Mouse (Mus musculus): ENCODE measurements around the gene Oscar.

Oscar gene

DNA sequence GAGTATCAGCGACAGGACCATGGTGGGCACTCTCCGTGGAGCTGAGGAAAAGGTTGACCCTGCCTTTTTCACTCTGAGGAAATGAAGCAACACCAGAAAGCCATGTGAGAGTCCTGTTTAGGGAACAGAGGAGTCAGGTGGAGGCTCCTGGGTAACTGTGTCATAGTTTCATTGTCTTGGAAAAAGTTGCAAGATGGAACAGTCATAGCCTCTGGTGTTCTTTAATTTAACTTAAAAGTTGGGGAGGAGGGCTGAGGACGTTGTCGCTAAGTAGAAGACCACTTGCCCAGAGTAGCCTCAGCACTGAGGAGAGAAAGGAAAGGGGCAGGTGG lies at the start of gene Oscar:
Gene Oscar, minus strand, starts transcription at position 101 of the 332 bp plus-strand sequence.
- in situ Hi-C loops (cut with MseI, MboI) = no loop called here

DNA sequence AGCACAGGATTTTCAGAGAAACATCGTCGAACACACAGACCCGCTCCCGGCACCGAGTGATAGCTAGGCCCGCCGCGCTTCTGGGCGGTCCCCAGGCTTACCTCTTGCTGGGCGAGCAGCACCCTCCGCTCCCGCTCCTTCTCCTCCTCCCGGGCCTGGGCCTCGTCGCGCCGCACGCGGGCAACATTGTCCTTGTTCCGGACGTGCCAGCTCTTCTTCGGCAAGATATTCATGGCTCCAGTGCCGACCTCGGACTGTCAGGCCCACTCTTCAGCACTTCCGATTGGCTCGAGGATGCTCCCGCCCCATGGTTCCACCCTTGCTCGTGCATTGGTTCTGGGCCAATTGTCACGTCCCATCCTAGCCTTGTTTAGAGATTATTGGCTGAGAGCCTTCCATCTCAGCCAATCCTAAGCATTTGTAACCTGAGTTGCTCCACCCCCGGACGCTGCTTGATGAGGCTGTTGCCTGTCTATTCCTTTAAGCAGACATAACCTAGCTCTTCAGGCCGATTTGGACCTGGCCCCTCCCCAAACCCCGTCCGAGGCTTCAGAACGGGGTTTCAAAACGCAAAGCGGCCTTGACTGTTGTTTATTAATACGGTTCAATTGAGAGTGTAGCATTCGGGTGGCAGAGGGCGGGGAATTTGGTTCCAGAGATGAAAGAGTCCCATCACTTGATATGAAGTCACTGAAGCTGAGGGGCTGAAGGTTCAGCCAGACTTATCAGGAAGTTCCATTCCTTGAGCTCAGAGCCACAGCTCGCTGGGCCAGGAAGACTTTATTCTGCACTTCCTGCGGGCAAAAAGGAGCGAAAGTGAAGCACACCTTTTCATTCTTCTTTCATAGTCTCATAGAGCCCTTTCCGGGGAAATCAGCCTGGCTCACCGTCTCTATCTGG lies 49.5 kb upstream of the Oscar start, which contains the start of gene Leng1:
Gene Leng1, minus strand, starts transcription at position 626 of the 900 bp plus-strand sequence.
- in situ Hi-C loops (cut with MseI, MboI) = no loop called here

DNA sequence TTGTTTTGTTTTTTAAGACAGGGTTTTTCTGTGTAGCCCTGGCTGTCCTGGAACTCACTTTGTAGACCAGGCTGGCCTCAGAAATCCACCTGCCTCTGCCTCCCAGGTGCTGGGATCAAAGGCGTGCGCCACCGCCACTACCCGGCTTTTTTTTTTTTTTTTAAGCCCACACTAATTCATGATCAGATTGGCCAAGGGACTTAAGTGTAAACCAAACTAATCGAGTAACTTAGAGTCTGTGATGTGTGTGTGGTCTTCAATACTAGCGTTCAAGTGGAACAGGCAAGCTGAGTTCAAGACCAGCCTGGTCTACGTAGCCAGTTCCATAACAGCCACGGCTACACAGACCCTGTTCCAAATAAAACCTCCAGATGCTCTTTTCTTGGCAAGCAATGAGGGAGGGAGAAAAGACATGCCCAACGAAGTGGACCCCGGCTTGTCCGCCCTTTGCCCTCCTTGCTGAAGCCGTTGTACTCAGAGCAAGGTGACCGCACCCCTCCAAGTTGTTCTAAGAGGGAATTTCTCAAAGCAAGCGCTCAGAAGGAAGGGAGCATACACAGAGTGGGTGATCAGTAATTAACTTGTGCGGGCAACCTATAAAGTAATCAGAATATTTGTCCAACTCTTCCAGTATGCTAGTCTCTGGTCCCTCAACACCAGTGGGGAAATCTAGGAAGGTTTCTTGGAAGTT lies 48.7 kb upstream of the Oscar start:
- in situ Hi-C loops (cut with MseI, MboI) = no loop called here

DNA sequence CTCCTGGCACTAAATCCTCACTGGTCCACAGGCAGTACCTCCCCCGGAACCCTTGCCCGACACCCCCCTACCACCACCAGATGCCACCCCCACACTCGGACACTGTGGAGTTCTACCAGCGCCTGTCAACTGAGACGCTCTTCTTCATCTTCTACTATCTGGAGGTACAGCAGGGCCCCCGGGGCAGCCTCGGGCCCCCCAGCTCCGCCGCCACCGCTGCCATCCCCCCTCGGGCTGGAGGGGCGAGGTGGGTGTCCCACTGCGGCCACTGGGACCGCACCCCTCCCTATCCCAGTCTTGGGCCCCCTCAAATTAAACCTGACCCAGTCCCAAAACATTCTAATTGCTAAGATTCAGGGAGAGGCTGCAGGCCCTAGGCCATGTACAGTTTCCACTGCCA lies 42.6 kb upstream of the Oscar start:
- in situ Hi-C loops (cut with MseI, MboI) = no loop called here

DNA sequence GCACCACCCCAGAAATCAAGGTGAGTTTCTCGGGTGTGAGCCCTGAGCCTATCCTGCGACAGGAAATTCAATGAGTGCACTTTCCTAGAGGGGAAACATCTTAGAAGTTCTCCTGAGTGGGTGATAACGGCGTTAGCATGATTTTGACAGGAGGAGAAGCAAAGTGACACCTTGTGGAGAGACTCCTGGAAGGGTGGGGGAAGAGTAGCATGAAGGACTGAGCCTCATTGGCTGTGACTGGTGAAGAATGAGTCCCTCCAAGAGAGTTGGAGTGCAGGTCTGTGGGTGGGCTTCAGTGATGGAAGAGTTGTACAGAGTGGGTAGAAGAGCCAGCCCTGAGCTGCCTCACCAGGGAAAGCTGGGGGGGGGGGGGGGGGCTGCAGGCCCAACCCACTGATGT lies 41.0 kb upstream of the Oscar start:
- in situ Hi-C loops (cut with MseI, MboI) = no loop called here

DNA sequence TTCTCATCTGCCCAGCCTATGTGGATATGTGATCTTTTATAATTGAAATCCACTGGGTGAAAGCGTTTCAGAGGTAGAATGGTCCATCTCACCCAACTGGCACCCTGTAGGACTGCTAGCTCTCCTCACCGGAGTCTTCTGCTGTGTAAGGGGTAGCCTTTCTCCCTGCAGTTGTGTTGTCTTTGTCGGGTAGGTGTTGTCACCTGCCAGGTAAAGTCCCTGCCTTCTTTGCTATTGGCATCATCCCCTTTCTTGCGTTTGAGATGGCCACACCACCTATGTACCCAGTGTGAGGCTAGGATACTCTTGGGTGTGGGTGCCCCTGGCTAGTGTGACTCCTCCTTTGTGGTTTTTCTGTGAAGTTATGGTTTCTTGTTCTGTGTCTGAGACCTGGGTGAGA lies 30.7 kb upstream of the Oscar start:
- in situ Hi-C loops (cut with MseI, MboI) = loop anchor here in 1 of 2 experiments (10.0 kb wide), 1 partner anchor 58 kb away; the partner anchor contains the start of gene Rps9

DNA sequence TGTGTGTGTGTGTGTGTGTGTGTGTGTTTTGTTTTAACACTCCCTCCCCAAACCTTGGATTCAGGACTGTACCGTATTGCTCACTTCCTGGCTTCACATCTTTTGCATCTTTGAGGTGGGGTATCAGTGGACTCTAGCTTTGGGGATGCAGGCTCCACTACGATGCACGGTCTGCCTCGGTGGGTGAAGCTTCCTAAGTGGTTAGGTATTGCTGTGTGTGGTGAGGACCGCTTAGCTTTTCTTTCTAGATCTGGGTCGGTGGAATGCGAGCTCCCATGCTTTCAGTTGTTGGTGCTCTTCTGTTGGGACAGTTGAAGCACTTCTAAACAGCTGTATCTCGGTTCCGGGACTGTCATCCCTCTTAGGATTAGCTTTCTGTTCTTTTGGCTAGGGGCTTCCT lies 30.2 kb upstream of the Oscar start:
- in situ Hi-C loops (cut with MseI, MboI) = loop anchor here in 1 of 2 experiments (10.0 kb wide), 1 partner anchor 59 kb away; the partner anchor contains the start of gene Rps9

DNA sequence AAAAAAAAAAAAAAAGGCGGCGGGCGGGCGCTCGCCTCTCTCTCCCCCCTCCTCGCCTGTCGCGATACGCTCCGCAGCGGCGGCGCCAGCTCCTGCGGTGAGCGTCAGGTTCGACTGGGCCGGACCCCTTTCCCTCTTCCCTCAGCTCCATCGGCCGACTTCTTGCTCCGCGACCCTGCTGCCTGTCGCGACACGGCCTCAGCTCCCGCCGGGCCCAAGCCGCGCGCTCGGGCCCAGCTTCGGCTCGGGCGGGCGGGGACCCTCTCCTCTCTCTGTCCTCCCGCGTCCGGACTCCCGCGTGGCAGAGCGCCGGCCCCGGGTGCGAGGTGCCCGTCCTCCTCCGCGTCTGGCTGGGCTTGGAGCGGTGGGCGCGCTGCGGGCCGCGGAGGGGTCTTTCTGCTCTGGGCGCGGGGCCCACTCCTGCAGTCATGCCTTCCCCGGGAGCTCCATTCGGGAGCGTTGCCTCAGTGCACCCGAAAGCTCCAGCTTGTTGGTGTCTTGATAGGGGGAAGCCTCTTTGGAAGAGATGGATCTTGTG lies 29.6 kb upstream of the Oscar start:
- in situ Hi-C loops (cut with MseI, MboI) = loop anchor here in 1 of 2 experiments (10.0 kb wide), 1 partner anchor 59 kb away; the partner anchor contains the start of gene Rps9

DNA sequence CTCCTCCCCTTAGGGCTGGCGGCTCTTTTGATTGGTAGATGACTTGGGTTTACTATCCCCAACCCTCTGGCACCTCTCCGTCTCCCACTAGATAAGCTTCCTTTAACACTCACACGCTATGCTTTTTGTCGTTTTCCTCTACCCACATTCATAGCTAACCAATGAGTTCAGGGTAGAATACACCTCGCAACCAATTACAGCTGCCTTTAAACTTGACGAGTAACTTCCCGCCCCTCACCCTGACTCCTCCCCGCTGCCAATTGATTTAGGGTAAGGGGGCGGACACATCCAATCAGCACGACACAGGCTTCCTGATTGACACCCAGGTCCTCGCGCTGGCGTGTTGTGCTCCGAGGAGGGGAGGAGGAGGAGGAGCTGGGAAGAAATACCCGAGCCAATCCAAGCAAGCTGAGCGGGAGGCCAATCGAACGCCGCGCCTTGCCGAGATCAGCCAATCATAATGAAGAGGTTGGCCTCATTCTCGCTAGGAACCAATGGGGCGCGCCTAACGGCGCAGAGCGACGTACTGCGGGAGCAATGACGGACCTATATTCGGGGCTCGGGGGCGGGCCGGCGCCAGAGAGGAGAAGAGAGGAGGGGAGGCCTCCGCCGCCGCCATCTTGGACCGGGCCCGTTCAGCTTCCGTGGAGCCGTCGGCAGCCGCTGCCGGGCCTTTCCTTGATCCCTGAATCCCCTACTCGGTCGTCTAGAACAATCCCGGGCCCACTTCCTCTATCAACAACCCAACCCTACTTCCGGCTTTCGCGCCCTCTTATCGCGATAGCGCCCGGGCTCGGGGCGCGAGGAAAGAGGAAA lies 28.9 kb upstream of the Oscar start, which contains the start of gene Cnot3:
Gene Cnot3, plus strand, starts transcription at position 597 of the 816 bp plus-strand sequence.
- in situ Hi-C loops (cut with MseI, MboI) = loop anchor here in 1 of 2 experiments (10.0 kb wide), 1 partner anchor 60 kb away; the partner anchor contains the start of gene Rps9

DNA sequence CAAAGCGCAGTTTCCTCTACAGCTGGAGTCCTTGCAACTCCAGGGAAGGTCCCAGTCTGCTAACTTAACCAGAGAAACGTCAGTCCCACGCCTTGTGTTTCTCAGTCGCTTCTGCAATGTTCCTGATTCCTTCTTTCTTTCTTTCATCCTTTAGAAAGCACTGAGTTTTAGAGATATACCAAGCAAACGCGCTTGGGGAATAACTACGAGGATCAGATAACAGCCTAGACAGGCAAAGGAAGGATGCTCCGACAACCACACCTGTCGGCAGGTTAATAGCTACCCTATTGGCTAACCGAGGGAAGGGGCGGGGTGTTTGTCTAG lies 28.4 kb upstream of the Oscar start:
- in situ Hi-C loops (cut with MseI, MboI) = loop anchor here in 1 of 2 experiments (10.0 kb wide), 1 partner anchor 60 kb away; the partner anchor contains the start of gene Rps9

DNA sequence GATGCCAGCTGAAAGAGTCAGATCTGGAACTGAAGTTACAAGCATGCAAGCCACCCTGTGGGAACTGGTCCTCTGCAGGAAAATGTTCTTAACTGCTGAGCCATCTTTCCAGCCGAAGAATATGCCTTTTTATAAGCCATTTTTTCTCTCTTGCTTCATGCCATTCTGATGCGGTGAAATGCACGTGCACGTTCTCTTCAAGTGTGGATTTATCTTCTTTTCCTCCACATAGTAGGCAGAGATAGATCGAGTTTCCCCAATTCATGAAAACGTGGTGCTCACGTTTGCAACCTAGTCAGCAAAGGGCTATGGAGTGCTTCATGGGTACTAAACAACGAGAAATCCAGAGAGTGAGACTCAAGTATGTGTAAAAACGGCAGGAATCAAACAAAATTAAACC lies 27.9 kb upstream of the Oscar start:
- in situ Hi-C loops (cut with MseI, MboI) = loop anchor here in 1 of 2 experiments (10.0 kb wide), 1 partner anchor 61 kb away; the partner anchor contains the start of gene Rps9

DNA sequence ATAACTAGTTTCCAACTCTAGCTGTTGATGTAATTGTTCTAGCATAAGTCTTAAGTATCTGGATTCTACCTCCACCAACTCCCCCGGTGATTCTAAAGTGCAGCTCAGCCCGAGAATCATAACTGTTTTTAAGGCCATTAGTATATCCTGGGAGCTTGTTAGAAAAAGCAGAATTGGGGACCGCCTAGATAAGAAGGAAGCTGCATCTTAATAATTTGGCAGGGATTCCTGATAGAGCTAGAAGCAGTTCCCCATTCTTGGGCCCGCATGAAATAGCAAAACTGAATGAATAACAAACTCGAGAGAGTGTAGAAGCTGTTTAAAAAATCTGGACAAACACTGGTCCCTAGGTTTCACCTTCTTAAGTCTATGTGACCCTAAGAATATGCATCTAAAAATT lies 27.5 kb upstream of the Oscar start:
- in situ Hi-C loops (cut with MseI, MboI) = loop anchor here in 1 of 2 experiments (10.0 kb wide), 1 partner anchor 61 kb away; the partner anchor contains the start of gene Rps9

DNA sequence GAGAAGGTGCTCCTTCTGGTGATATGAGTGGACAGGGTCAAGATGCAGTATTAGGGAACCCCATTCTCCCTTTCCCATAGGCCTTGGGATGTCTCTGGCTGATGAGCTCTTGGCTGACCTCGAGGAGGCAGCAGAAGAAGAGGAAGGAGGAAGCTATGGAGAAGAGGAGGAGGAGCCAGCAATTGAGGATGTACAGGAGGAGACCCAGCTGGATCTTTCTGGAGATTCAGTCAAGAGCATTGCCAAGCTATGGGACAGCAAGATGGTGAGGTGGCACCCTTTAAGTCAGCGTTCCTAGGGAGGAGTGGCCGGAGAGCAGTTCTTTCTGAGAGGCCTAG lies 14.5 kb upstream of the Oscar start:
- in situ Hi-C loops (cut with MseI, MboI) = no loop called here

DNA sequence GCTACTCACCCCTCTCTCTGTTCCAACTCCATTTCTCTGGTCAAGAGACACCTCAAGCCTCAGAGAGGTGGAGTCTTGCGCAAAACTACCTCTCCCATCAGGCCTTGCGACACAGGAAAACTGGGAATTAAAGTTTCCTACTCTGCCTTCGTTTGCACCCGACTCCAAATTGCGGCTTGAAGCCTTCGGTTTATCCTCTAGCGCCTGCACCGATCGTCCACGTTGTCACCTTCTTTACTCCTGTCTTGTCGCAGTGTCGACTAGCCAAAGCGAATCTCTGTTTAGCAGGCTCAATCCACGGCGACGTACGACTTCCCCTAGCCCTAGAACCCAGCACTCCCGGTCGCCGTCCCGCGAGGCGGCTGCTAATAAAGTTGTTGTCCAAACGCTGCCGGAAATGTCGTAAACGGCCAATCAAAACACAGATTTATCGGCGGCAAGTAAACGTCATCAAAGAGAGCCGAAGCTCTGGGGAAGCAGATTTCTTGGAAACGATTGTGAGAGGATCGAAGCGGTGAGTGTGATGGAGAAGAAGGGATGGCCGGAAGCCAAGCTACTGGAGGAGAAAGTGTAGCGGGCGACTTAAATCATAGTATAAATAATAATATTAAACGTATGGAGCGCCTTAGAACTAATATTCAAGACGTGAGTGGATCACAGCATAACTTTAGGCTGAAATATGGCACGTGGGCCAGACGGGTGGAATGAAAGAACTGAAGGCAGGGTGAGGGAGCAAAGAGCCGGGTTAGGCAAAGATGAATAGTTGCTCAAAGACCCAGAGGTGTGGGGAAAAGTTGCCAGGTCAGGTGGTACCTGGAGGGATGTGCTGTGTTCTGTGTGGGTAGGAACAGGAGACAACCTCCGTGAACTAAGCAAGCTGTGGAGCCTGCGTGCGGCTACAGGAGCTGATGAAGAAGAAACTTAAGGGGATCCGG lies 13.9 kb upstream of the Oscar start, which contains the start of the genes Tfpt and Prpf31:
Gene Tfpt, minus strand, starts transcription at position 387 of the 935 bp plus-strand sequence.
Gene Prpf31, plus strand, starts transcription at position 443 of the 935 bp plus-strand sequence.
- in situ Hi-C loops (cut with MseI, MboI) = no loop called here

DNA sequence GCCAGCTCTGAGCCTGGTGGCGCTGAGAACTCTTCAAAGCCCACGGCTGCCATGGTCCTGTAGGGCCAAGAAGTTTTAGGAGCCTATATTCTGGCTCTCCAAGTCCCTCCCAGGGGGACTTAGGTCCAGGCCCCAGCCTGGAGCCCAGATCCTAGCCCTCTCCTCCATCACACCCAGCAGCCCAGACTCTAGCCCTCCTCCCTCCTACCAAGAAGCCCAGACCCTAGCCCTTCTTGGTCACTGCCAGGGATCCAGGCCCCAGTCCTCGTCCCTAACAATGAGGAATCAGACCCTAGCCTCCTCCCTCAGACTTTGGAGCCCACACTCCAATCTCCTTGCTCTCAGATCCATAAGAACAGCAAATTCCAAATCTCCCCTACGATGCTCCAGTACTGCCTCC lies 13.1 kb upstream of the Oscar start:
- in situ Hi-C loops (cut with MseI, MboI) = no loop called here

DNA sequence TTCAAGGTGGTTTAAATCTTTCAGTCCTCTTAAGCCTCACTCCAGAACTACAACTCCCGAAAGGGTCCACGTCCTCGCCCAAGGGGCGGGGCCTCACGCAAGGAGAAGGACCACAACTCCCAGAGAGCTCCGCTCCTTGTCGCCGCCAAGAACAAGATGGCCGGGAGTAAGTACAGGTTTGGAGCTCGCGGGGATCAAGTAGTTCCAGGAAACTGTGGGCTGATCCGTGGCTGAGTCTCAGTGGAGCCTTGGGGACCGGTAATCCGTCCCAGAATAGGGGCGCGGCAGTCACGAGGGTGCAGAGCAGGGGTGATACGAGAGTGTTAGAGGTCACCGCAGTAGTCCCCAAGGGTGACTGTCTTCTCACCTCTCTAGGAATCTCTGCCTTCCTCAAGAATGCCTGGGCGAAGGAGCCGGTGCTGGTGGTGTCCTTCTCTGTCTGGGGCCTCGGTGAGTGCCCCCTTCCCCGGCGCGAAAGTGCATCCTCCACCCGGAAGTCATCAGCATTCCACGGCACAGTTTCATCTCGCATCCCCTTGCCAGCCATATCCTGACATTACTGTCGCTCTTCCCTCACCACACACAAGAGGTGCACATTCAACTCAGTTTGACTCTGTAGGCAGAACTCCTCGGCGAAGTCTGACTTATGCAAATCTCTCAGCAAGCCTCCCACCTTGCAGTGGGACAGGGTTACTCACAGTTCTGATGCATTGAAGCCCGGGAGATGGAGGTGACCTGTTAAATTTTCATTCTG lies 1.5 kb upstream of the Oscar start, which contains the start of gene Ndufa3:
Gene Ndufa3, plus strand, starts transcription at position 132 of the 754 bp plus-strand sequence.
- in situ Hi-C loops (cut with MseI, MboI) = no loop called here

DNA sequence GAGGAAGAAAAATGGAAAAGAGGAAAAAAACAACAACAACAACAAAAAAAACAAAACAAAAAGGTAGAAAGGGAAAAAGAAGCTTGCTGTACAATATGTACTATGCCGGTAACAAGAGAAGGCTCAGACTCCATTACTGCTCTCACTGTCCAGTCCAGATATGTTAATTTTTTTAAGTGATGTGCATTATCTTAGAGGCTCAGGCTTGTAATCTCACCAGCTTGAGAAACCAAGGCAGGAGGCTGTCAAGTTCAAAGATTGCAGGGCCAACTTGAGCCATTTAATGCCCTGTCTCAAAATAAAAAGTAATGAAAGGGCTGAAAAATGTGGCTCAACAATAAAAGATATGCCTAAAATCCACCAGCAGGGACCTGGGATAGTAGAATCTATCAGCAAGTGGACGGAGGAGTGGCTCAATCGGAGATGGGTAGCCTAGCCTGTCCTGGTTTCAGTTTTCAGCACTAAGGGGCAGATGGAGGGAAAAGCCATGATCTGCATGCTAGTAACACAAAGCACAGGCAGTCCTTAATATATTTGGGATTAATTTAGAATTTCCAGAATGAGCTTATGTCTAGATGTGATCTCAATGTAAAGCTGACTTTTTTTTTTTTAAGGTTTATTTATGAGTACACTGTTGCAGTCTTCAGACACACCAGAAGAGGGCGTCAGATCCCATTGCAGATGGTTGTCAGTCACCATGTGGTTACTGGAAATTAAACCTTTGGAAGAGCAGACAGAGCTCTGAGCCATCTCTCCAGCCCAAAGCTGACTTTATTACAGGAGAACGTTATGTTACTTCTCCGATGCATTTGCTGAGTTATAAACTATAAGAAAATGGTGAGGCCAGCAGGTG lies 658 bp upstream of the Oscar start:
- in situ Hi-C loops (cut with MseI, MboI) = no loop called here

DNA sequence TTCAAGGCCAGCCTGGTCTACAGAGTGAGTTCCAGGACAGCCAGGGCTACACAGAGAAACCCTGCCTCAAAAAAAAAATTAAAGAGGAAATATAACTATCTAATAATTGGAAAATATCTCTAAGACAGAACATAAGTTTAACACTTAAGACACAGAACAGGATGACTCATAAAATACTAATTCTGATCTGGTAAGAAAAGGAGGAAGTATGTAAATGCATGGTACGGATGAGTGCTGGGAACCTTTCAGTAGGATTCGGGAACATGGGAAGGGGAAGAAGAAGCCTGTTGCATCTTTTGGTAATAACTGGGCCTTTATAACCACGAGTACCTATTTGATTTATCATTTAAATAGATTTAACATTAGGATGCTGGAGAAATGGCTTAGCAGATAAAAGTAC lies 1.9 kb downstream of the Oscar start:
- in situ Hi-C loops (cut with MseI, MboI) = no loop called here

Measured in mouse trophoblast stem cell (cell line).